Mouse (Mus musculus) CH12.LX (cell line): ENCODE results near the gene Cebpb.

ENCODE experiments used
- CHD2 ChIP-seq: IDR thresholded peaks from 2 replicates; pipeline ENCODE4 v1.6.1; 2011; ENCODE audit warnings: low read length, improper control_type of control experiment
- CTCF ChIP-seq, 2 experiments: IDR thresholded peaks in 1 of 2; conservative IDR thresholded peaks in 1 of 2; 2 replicates each; pipeline ENCODE4 v1.5.1; 2011 to 2012; ENCODE audit warnings: low read depth in 2 of 2, low read length in 2 of 2, improper control_type of control experiment in 1 of 2, inconsistent platforms in 1 of 2, mild to moderate bottlenecking in 1 of 2, moderate library complexity in 1 of 2
- GABPA ChIP-seq: IDR thresholded peaks from 2 replicates; pipeline ENCODE4 v1.6.1; 2012; ENCODE audit warnings: low read depth, low read length, improper control_type of control experiment, inconsistent platforms; ENCODE audit not compliant: insufficient replicate concordance
- UBTF ChIP-seq: IDR thresholded peaks from 2 replicates; pipeline ENCODE4 v1.6.1; 2012; ENCODE audit warnings: low read depth, mild to moderate bottlenecking, inconsistent platforms, low read length, improper control_type of control experiment, moderate library complexity

DNA sequence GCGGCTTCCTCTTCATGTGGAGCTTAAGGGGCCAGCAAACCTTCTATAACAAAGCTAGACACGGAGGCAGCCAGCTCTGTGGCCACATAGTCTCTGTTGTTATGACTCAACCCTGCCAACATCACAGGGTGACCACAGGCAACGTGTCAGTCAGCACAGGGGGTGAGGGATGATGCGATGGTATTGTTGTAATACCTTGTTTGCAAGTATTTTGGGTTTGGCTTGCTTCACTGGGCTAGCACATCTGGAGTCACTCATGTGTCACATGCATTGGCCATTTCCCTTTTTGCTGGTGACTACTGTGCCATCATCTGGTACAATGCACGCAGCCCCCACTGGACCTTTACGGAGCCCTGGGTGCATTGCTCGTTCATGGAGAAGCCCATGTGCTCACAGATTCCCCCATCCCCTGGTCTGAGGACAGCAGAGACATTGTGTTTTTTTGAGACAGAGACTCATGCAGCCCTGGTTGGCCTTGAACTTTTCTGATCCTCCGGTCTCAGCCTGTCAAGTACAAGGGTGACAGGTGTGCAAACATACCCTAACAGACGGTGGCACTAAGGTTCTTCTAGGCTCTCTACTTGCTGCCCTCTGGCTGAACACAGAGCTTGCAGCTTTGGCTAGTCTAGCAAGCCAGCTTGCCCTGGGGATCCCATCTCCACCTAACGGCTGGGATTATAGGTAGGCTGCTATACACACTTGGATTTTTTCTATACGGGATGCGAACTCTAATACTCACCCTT, 39.3 kb upstream of the Cebpb start:
- no peak for TF ChIP-seq GABPA
- TF ChIP-seq CHD2, result peak; percentile 57; the same call in 1 of the 2 replicates
- TF ChIP-seq UBTF, result no peak
- TF ChIP-seq CTCF (conservative IDR thresholded peaks at IDR 0.05 in 1 of 2, IDR thresholded peaks at IDR 0.05 in 1 of 2; ENCODE audit: low read depth in 2 of 2, low read length in 2 of 2), result peak in 1 of 2 experiments; percentile 47; a peak in 2 of 4 replicates
